Mouse (Mus musculus) embryo, embryonic 11 days (tissue): ENCODE measurements at regions not wholly inside any gene's neighbourhood (a gene's known extent, or its start where the extent isn't known, plus 50 kb on each side); places are given as distances from the start of the nearest gene placed in this dataset.

Experiments
- DNase-seq: peaks from one replicate; pipeline ENCODE4 v3.0.0-alpha.2; 2015

DNA sequence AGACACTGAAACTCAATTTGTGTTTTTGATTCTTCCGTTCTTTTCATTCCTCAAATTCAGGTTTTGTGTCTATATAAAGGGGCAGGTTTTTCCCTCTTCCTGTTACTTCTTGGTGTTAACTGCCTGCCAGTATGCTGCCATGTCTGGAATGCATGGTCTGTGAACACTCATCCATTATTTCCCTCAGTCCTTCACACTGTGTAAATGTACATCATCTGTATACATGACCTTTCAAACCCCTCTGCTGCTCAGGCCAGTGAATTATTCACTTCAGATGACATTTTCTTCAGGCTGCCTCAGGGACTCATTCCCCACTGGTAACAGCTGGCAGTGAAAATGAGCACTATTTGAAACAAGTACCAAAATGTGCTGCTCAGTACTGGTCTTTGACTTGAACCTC, 512.0 kb upstream of the Atxn7l3b start:
- DNase-seq = peak; percentile 12

DNA sequence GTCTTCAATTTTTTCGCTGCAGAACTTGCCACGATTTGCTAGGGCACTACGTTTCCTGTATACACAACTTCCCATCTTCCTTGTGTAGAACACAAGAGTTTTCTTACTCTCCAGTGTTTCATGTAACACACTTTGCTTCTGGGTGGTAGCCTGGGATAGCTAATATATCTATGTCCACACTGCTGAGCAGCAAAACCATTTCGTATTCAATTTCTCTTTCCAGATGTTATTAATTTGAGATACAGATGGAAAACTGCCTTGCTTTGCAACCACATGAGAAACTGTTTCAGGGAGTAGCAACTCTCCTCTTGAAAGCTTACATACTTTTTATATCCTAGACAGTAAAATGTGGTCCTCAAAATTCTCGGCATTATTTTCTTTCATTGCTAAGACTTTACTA, 502.4 kb upstream of the Atxn7l3b start:
- DNase-seq = peak; percentile 16

DNA sequence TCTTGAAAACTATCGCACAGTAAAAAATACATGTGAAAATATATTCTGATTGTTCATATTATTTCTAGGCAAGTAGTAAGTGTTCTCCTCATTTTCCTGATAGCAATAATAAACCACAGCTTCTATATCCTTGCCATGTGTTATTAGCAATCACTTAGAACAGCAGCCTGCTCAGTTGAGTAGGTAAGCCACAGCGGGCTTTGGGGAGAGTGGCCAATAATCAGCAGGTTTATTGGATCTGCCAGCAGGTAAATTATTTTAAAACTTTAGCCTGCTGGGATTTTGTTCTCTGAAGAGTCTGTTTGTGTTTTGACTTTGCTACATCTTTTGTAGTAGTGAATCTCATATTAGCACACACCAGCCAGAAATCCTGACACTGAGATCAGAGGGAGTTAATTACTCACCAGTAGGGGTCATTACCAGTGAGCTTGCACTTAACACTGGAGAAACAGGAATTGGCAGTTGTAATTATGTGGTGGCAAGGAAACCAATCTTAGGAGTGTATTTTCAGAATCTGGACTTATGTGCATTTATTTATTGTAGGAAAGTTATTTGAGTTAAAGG, 482.5 kb upstream of the Atxn7l3b start:
- DNase-seq = no peak

DNA sequence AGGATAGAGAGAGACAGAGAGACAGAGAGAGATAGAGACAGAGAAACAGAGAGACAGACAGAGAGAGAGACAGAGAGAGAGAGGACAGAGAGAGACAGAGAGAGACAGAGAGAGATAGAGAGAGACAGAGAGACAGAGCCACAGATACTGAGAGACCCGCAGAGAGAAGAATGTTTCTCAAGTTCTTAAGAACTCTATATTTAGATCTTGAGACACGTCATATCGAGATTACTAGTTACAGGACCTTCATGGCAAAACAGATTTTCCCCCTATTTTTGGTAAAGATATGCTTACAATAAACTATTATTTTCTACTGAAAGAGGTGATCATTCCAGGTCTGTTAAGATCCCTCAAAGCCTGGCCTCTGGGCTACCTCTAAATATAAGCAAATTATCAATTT, 461.8 kb upstream of the Atxn7l3b start:
- DNase-seq = no peak

DNA sequence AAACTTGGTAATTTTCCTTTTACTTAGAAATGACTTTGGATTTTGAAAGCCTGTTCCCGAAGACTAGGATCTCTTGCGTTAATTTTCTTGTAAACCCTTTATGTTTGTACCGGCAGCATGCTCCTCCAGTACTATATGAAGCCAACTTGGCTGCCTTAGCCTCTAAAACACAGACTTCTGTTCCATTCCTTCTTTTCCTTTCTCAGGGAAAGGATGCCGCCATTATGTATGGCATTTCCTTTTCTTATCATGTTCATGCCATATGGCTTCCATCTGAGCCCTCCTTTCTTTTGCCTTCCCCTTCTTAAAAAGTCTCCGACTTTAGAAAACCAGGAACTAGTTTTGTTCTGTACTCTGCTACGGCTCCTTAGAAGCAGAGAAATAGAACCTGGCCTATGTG, 440.4 kb upstream of the Atxn7l3b start:
- DNase-seq = no peak

DNA sequence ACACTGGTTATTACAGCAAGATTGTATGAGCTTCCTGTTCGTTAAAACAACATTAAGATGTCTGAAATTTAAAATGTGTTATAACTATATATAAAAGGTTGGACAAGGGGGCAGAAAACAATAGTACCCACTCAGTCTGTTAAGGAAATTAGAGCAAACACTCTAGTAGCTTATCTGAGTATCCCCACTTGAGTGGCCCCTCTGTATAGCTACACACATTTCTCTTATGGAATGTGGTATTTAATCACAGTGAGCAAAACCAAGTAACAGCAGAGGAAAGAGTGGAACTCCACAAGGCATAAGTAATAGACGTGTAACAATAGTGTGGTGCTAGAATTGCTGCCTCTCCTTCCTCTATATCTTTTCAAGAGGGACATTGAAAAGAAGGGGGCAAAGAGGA, 417.4 kb upstream of the Atxn7l3b start:
- DNase-seq = no peak
